Mouse (Mus musculus) skeletal muscle tissue, adult 2 months (tissue): Measurements from ENCODE around the gene Gpr176.

Source experiments
- DNase-seq: peaks from one replicate; pipeline ENCODE4 v3.0.0-alpha.2; 2012; ENCODE audit warnings: low read depth, low spot score

Gpr176 gene

GRCm38 (mm10) chr2:118372901-118373571, at the start of gene Gpr176:
Gene Gpr176, minus strand, starts transcription at chr2:118373419.
- DNase-seq: no peak

GRCm38 (mm10) chr2:118422385-118422784, 49.2 kb upstream of the Gpr176 start:
- no peak for DNase-seq

DNA sequence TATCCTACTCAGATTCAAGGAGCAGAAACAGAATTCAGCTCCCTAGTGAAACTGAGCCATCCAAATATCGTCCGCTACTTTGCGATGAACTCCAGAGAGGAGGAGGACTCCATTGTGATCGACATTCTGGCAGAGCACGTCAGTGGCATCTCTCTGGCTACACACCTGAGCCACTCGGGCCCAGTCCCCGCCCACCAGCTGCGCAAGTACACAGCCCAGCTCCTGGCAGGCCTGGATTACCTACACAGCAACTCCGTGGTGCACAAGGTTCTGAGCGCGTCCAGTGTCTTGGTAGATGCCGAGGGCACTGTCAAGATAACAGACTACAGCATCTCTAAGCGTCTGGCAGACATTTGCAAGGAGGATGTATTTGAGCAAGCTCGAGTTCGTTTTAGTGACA, 48.7 kb upstream of the Gpr176 start:
- no peak for DNase-seq

DNA sequence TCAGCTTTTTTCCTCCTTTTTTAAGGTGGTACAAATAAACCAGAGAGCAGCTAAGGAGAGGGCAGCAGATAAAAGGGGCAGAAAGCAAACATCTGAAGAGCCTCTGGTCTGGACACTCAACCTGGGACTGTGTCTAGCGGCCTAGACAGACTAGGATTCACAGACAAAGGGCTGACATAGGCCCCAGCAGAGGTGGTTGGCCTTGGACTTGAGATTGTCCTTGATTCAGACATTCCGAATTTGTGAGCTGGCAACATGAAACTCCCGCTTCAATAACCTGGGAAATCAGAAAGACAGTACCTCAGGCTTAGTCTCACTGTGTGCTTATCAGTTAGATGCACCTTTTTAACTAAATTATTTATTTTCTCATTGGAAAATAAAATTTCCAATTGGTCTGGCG, 44.9 kb upstream of the Gpr176 start:
- DNase-seq: no peak

DNA sequence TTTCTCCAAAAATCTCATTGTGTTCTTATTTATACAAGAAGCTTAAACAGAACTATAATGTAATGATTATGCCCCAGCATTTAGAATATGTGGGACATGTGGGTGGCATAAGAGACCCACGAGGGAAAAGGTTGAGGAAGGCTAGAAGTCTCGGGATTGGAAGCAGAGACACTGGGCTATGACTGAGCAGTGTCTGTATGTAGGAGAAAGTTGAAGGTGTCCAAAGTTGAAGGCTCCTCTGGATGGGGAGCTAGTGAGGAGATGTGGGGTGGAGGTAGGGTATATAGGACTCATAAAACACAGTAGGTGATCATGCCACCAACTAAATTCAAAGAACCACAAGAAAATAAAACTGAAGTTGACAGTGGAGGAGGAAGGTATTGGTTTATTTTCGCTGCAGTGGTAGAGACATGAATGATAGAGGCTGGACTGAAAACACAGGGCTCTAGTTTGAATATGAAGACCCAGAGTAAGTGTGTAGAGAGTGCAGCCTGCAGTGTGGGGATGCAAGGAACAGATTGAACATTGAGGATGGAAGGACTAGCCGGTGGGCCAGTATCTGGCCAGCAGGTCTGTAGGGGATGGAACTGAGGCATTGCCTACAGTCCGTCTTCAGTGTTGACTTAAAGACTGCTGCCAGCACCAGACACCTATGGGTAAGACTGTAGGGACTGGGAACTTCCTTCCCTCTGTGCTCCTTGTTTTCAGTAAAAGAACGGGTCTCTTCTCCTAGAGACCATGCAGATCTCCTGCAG, 42.6 kb upstream of the Gpr176 start:
- no peak for DNase-seq

- no peak for DNase-seq
These were observed 39.6 kb upstream of the Gpr176 start for GRCm38 (mm10) chr2:118412821-118413220.

GRCm38 (mm10) chr2:118408336-118408895, 35.2 kb upstream of the Gpr176 start:
- no peak for DNase-seq

GRCm38 (mm10) chr2:118406811-118407210, 33.6 kb upstream of the Gpr176 start:
- no peak for DNase-seq

GRCm38 (mm10) chr2:118405568-118405967, 32.3 kb upstream of the Gpr176 start:
- DNase-seq: no peak

DNA sequence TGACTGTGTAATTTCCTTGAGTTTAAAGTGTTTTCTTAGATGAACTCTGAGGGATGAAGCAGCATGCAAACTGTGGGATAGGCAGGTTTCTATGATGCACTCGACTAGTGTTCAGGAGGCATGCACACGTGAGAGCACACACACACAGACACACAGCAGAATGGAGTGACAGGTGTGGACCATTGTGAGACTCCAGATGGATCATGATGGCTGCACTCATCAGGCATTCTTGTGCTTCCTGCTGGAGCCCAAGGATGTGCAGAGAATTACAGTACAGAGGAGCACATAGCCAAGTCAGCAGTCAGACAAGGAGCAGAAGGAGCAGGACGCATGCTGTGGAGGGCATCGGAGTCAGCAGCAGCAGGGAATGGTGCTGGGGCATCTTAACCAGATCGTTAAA, 31.1 kb upstream of the Gpr176 start:
- DNase-seq: no peak

DNA sequence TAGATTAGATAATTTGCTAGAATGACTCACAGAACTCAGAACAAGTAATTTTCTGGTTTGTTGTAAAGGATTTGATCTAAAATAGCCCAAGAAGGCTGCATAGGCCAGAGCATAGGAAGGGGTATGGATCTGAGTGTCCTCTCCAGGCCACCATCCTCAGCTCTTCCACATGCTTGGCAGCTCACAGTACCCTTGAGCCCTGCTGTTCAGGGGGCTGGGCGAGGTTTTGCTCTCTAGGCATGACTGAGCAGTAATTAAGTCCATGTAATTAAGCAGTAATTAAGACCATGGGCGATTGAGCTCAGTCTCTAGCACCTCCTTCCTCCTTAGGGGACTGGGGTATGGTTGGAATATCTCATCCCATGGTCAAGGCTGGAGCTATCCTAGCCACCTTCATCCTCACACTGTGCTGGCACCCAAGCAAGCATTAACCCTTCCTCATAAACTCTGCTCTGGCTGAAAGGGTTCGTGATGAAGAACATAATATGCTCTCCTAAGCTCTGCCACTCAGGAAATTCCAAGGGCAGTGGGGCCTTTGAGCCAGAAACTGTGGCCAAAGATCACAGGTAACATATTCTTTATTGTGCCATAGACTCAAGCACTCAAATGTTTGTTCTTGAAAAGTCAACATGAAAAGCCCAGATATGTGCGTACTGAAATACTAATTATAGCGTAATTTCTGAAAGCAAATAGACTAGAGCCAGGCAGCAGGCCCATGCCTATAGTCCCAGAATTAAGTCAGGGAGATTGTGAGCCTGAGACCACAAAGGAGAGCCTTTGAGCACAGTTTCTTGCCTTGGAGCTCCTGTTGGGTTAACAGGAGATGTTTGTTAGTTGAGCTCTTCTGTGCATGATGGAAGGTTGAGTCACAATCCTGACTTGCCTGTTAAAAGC, 28.9 kb upstream of the Gpr176 start:
- DNase-seq: no peak

DNA sequence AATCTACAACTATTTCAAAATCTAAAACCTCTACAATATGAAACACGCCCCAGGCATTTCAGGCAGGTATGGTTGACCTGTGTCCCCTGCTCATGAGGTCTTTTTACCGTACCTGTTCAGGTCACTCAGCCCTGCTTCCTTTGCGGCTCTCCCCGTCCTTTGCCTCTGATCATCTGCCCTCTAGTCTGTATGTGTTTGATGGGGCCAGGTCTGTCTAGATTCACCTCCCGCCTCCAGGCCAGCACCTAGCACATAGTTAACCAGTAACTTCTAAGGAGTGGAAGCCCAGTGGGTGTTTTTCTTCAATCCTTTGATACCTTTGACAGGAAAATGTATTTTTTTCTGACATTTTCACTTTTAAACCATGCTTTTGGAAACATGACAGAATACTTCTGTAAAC, 26.5 kb upstream of the Gpr176 start:
- DNase-seq: no peak

GRCm38 (mm10) chr2:118391201-118391600, 18.0 kb upstream of the Gpr176 start:
- DNase-seq: no peak

- DNase-seq: no peak
These were observed 16.9 kb upstream of the Gpr176 start for GRCm38 (mm10) chr2:118390072-118390471.

- DNase-seq: no peak
These were observed 16.4 kb upstream of the Gpr176 start for GRCm38 (mm10) chr2:118389569-118389968.

GRCm38 (mm10) chr2:118388341-118389335, 15.4 kb upstream of the Gpr176 start, which contains the start of gene Eif2ak4:
Gene Eif2ak4, plus strand, starts transcription at chr2:118388618.
- DNase-seq: peak; percentile 98

DNA sequence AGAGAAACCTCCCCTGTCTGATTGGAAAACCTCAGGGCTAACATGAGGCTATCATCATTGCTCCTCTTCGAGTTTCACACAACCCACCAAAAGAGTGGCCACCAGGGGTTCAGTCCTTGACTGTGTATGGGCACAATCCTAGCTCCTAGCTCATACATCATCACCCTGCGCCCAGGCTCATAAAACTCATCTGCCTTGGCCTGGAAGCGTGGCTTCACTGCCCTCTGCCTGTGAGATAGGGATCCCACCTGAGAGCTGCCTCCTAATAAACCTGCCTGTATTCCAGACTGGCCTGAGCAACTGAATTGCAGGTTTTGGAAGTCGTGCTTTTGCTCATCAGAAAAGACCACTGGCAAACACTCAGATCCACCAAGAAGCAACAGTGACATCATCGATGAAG, 10.2 kb upstream of the Gpr176 start:
- DNase-seq: no peak

- DNase-seq: no peak
These were observed 6.5 kb upstream of the Gpr176 start for GRCm38 (mm10) chr2:118379756-118380155.

GRCm38 (mm10) chr2:118375931-118376330, 2.7 kb upstream of the Gpr176 start:
- DNase-seq: no peak

DNA sequence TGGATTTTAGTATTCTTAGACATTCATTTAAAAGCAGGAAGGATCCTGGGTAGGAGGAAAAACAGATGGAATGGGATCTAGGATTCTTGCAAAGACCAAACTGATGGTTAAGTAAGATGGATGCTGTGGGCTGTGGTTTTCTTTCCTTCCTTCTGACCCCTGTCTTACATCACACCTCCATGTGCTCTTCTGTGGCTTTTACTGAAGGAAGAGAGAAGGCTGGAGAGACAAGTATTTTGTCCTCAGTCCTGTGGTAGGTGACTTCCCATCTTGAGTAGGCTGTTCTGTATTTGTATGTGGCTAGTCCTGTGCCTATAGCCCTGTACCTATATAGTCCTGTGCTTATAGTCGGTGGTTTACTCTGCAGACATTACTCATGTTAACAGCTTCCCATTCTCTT, 2.3 kb upstream of the Gpr176 start:
- no peak for DNase-seq
